Mouse (Mus musculus): ENCODE measurements around the gene Dtx3l. TPM values are rescaled to one million over a fixed set of nuclear protein-coding genes. Genes with fewer than 3 reads are reported as not detected.

Dtx3l gene
- polyA plus RNA-seq, 1 experiment = 2.3 TPM

DNA sequence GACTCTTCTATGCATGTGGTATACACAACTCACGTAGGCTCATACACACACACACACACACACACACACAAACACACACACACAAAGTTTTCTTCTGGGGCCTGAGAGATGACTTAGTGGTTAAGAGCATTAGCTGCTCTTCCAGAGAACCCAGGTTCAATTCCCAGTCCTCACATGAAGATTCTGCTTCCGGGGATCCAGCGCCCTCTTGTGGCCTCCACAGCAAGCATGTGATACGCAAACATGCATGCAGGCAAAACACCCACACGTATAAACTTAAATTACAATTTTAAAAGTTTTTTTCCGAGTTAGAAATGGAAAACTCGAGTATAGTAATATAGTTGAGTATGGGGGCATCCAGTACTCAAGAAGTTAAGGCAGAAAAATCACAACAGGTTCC is 2.4 kb upstream of the Dtx3l start:
- no peak for TF ChIP-seq GATA1 (IDR thresholded peaks at IDR 0.05; ENCODE audit: low read length)

DNA sequence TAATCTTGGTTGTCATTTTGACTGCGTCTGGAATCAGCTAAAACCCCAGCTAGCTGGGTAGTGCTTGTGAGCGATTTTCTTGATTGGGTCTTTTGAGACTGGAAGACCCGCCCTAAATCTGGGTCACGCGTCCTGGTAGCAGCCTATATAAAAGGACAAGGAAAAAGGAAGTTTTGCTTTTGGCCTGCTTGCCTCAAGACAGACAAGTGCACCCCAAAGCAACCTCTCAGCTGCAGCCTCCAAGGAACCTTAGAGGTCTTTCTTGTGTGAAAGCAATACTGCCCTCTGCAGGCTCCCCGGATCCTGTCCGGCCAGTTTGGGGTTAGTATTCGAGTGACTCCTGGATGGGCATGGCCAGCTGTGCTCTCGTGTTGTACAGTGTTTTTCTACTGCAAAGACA is 739 bp upstream of the Dtx3l start:
- no peak for TF ChIP-seq GATA1 (IDR thresholded peaks at IDR 0.05; ENCODE audit: low read length)

DNA sequence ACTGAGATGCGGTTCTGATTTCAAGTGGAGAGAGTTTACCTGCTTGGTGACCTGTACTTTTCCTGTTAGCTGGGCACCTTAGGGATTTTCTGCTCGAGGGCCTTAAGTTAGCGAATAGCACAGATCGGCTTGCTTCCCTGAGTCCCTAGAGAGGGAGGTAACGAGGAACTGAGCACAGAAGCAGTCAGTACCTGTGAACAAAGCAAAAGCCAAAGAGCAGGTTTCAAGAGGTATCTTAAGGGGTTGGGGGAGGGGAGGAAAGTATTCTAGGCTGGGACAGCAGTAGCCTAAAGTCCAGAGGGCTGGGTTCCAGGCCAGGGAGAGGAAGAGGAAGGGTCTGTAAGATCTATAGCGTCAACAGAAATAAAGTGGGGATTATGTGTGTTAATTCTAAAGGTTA is 310 bp upstream of the Dtx3l start:
- no peak for TF ChIP-seq GATA1 (IDR thresholded peaks at IDR 0.05; ENCODE audit: low read length)

DNA sequence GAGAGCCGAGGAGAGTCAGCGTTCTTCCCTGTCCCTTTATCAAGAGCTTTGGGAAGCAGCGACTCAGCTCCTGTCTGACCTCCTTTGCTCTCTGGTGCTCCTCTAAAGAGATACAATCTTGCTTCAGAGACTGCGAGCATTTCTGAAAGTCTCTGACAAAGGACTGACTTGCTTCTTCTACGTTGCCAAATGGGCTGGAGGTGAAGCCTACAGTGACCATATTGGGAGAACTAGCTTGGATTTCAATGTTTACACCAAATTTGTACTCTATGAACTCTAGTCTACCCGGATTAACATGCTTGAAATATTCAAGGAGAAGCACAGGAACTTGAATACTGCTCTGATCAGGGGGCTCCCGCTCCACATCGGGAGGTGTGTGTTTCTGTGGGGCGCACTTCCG is 5.8 kb downstream of the Dtx3l start:
- TF ChIP-seq GATA1 (IDR thresholded peaks at IDR 0.05; ENCODE audit: low read length) = no peak

DNA sequence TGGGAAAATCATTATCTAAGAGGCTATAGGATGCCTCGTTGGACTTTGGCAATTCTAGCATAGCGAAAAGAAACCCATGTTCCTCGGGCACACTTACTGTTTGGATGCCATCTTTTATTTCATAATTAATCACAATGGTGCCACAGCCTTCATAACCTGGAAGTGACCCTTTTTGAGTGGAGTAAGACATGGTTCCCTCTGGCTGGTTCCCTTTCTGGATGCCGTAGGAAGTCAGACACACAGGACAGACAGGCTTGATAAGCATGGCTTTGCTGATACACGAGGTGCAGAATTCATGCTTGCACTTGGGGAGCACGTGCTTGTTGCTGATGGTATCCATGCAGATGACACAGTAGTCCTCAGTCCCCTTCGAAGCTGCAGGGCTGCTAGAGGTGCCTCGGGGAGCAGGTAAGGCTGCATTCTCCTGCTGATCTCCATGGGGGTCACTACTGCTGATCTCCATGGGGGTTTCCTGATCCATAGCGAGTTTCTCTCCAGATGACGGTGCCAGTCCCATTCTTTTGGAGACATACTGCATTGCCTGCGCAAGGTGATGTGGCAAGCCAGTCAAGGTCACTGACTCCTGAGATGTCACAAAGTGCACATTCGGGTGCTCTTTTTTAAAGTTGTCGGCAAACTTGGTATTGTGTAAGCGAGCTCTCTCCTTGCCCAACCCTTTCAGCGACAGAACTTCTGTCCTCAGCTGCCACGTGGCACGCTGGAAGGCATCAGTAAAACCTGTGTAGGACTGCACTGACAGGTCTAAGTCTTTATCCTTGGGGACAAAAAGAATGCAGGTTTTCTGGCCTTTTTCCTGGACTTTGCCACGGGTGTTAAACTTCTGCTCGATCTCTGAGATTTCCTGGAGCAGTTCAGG is 6.5 kb downstream of the Dtx3l start:
- TF ChIP-seq GATA1 (IDR thresholded peaks at IDR 0.05; ENCODE audit: low read length) = no peak

DNA sequence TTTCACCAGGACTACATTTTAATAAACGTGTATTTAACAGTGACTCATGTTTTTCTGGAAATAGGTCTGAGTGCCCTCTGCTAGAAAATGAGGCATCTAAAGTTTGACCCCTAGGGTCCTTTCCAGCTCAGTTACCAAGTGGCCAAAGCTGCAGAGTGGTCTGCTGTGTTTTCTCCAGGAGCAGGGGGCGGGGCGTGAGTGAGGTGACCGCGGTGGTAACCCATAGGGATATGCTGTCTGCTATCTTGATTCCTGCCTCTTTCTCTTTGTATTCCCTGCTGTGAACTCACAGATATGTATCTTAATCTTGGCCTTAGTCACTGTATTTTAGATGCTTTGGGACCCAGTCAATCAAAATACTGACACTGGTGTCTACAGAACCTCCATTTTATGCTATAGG is 14.6 kb downstream of the Dtx3l start:
- no peak for TF ChIP-seq GATA1 (IDR thresholded peaks at IDR 0.05; ENCODE audit: low read length)

DNA sequence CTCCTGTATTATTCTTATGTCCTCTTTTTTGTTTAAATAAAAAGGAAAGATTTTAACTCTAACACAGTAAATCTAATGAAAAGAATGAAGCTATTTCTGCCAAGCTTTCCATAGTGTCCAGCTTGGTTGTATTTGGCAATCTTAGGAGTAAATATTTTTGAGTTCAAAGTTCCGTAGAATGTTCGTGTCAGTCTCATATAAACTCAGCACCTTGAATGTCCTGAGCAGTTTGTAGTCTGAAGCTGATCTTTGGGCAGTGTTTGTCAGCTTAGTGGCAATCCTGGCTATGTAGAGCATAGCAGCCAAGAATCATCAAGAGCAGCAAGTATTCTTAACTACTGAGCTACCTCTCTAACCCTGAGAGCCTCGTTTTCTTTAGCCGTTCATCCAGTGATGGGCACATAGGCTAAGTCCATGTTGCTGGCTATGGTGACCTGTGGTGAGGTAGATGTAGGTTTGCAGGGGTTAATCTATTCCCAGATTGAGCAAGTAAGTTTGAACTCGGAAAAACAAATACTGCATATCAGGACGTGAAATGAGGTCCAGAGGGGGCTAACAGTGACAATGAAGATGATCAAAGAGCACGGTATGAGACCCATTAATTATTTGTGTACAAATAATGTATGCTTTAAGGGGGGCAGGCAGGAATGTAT is 15.3 kb downstream of the Dtx3l start:
- no peak for TF ChIP-seq GATA1 (IDR thresholded peaks at IDR 0.05; ENCODE audit: low read length)

DNA sequence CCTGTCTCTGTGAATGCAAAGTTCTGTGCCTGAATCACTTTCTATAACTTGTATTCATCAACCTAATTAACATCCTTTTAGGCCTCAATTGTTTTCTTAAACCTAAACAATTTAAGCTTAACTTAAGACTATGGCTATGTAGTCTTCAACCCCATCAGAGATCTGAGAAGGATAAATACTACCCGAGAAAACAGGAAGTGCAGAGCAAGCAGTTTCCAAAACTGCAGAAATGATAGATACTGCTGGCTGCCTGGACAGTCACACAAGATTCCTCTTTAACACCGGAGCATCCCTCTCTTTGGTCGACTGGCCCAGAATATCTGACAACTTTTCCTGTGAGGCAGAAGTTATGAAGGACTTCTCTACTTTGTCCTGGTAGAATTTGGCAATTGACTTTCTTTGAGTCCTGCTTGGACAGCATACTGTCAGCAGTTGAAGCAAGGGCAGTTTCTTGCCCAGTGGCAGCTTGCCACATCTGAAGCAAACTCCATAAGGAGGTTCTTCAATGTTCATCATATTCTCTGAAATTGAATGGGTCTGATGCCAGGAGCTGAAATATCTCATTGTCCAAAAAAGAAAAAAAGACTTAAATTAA is 16.6 kb downstream of the Dtx3l start:
- TF ChIP-seq GATA1 (IDR thresholded peaks at IDR 0.05; ENCODE audit: low read length) = no peak

DNA sequence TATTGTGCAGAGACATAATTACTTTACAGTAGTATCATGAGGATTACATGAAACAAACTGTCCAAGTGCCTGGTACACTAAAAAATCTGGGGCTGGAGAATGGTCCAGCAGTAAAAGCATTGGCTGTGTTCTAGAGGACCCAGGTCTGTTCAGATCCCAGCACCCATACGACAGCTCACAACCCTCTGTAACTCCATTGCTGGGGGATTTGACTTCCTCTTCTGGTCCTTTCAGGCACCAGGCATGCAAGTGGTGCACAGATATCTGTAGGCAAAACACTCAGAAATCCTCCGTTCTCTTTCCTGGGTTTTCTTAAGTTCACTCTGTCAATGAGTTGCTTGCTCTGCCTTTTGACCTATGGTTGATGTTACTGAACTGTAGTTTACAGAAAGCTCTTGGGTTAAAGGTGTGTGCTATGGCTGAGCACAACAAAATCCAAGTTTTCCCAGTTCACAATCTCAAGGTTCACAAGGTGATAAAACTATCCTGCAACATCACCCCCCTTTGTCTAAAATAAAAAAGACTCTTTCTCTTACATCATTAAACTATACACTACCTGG is 17.2 kb downstream of the Dtx3l start:
- TF ChIP-seq GATA1 (IDR thresholded peaks at IDR 0.05; ENCODE audit: low read length) = no peak

DNA sequence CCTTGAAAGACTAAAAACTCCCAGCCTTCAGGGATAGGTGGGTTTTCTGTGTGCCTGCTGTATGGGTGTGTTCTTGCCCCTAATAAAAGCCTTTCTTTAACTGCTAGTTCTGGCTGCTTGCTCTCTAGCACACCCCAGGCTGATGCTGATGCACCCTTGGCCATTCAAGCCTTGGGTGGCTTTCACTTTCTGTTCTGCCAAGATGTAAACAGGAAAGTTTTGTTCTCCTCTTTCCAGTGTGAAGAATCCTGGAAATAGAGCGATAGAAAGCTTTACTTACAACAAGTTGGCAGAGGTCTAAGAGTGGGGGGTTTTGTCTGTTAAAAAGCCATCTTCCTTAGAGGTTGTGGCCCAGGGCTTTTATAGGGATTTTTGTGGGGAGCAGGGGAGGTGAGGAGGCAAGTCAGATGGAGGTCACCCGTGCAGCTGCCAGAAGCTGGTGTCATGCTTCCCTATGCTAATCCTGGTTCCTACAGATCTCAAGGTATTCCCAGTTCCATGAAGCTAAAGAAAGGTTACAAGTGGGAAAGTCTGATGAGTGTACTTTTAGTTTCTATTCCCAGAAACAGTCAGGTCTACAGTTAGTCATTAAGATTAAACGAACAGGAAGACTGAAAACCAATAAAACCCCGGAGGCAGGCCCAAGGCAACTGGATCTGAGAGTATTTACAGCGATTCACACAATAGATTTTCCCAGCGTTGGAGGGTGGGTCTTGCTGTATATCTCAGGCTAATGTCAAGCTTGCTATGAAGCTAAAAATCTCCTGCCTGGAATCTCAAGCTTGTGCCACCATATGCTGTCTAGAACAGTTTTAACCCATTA is 20.0 kb downstream of the Dtx3l start:
- TF ChIP-seq GATA1 (IDR thresholded peaks at IDR 0.05; ENCODE audit: low read length) = no peak

DNA sequence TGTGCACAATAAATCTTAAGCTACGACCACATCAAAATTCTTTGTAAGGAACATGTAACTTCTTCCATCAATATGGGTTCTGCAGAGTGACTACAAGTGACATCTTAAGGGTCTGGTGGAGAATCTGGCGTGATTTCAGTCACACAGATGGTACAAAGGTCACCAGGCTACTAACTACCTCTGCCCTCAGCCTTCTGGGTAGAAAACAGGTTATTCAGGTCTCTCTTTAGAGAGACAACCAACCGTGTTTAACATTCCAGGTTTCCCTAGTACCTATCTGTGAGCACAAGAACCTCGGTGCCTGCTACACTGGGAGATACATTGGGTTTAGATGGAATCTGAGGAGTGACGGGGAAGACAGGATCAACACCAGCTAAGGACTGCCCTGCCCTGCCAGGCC is 24.6 kb downstream of the Dtx3l start:
- TF ChIP-seq GATA1 (IDR thresholded peaks at IDR 0.05; ENCODE audit: low read length) = no peak

DNA sequence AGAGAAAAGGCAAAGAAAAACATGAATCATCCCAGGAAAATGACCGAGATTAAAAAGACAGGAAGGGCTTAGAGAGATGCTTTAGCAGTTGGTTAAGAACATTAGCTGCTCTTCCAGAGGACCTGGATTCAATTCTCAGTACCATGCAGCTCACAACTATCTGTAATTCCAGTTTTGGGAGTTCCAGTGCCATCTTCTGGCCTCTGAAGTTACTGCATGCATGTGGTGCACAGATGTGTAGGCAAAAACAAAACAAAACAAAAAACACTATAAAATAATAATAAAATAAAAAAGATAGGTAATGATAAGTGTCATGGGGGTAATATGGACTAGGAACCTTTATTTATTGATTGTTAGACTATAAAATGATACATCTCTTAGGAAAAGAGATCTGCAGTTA is 25.4 kb downstream of the Dtx3l start:
- TF ChIP-seq GATA1 (IDR thresholded peaks at IDR 0.05; ENCODE audit: low read length) = no peak

DNA sequence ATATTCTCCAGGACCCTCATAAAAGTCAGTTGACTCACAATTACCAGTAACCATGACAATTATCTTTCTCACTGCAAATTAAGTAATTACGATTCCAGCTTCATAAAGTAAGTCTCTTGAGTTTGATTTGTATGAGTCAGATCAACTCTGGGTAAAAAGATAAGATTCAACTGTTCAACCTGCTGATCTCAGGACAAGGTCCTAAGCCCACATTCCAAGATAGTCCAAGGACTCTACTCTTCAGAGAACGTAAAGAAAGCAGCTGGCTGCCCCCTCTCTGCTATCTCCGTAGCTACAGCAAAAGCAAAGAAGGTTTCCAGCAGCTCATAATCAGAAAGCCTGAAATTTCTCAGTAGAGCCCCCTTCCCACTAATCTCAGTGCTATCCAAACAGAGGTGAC is 27.5 kb downstream of the Dtx3l start:
- no peak for TF ChIP-seq GATA1 (IDR thresholded peaks at IDR 0.05; ENCODE audit: low read length)

DNA sequence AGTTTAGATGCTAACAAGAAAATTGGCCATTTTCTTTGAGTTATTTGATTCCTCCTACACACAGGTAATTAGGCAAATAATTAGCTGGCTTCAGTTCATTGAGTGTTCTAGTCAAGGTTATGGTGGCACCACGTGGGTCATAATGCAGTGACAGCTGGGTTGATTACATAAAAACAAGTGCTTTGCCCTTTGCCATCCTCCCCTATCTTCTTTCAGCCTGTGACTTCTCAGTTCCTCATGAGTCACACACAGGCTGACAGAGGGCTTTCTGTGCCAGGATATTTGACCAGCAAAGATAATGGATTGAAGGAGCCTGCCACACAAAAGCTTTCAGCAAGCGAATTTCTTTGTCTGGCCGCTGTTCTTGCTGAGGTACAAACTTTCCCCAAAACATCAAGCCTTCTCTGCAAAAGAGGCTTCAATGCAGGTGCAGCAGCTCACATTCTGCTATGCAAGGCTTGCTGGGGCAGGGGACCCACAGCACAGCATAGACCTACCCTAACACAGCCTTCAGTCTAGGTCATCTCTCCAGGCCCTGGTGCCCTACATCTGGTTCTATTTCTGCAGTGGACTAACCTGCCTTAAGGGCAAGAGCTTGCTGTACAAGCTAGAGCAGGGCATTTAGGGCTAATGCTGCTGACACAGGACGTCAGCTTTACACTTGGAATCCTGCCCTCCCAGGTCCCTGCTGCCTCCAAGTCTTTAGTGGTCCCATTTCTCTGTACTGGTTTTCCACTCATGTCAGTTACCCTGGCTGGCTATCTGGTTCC is 31.3 kb downstream of the Dtx3l start:
- no peak for TF ChIP-seq GATA1 (IDR thresholded peaks at IDR 0.05; ENCODE audit: low read length)

DNA sequence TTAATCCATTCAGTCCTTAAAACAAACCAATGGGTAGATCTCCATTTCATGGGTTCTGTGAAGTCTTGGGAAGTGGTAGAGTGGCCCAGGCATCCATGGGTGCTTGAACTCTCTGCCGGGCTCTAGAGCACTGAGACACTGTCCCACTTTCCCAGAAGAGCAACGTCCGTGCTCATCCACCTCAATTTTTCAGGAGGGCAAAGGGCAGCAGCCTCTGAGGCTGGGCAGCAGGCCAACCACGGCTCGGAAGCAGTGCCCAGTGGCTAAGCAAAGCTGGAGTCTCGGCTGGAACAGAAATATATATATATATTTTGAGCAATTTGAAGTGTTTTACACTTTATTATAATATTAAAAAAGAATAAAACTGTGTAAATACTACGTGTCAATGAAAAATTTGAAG is 32.1 kb downstream of the Dtx3l start:
- no peak for TF ChIP-seq GATA1 (IDR thresholded peaks at IDR 0.05; ENCODE audit: low read length)

Measured in G1E-ER4 (cell line).